Mouse (Mus musculus): ENCODE measurements around the gene Ap2a1. TPM values are rescaled to one million over a fixed set of nuclear protein-coding genes. Genes with fewer than 3 reads are reported as not detected.

Ap2a1 gene
- polyA plus RNA-seq, 1 experiment from 2014 or later: 77.5 TPM

DNA sequence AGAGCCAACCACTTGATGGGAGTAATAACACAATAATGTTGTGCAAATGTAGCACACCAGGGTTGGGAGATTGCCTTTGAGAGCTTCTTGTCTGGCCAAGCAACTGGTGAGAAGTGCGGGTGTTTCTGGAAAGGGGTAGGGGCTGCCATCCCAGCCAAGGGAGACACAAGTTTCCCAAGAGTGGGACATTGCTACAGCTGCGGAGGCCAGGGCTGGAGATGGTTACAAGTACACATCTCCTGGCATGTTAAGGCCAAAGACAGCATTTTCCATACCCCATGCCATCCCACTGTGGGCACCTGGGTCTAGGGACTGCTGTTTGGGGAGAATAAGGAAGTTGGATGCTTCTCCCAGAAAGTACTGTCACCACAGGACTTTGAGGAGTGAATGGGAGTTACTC, 76.2 kb downstream of the Ap2a1 start:
- H3K9ac ChIP-seq: 0 out of 2 replicates have a peak overlapping the region, but pooled peaks have one; percentile 69
- no peak overlapping the region for H3K4me2 ChIP-seq
- H3K9me3 ChIP-seq: no peaks in the 10 kb centered on the region
- H3K27ac ChIP-seq: no peak overlapping the region
- H3K4me1 ChIP-seq: peaks cover 64% of the 10 kb centered on the region
- peaks cover 12% of the 10 kb centered on the region for H3K36me3 ChIP-seq
- ATAC-seq (ENCODE audit: insufficient number of reproducible peaks, insufficient read depth, low FRiP score, low TSS enrichment, low read depth): no peak
- H3K27me3 ChIP-seq: no peaks in the 10 kb centered on the region
- no peak overlapping the region for H3K4me3 ChIP-seq
- 92% methylated on average over 2 of the region's 2 CpGs for whole genome bisulfite sequencing

DNA sequence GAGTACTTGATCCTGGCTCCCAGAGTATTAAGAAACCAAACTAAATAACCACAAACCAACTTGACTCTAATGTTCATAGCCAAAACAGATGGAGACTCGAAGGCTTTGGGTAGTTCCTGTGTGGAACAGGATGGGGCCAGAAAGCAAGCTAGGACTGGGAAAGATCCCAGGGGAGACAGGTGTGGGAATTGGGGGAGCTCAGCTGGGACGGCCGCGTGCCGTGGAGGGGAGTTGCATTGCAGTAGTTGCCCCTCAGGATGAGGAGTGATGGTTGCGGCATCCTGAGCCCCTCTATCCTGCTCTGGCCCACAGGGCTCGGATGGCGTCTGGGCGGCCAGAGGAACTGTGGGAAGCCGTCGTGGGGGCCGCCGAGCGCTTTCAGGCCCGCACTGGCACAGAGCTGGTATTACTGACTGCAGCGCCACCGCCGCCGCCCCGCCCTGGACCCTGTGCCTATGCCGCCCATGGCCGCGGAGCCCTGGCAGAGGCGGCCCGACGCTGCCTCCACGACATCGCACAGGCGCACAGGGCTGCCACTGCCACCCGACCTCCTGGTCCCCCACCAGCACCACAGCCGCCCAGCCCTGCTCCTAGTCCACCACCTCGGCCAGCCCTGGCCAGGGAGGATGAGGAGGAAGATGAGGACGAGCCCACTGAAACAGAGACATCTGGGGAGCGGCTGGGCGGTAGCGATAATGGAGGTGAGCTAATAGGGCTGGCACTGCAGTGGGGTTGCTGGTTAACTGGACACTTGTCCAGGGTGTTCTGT, 76.9 kb downstream of the Ap2a1 start:
- peaks cover 12% of the 10 kb centered on the region for H3K36me3 ChIP-seq
- H3K4me2 ChIP-seq: no peak overlapping the region
- H3K27me3 ChIP-seq: no peaks in the 10 kb centered on the region
- 0 out of 2 replicates have a peak overlapping the region, but pooled peaks have one; percentile 28 for H3K9ac ChIP-seq
- H3K4me1 ChIP-seq: peaks cover 64% of the 10 kb centered on the region
- H3K4me3 ChIP-seq: no peak overlapping the region; the same call in 1 of the 2 replicates
- H3K27ac ChIP-seq: no peak overlapping the region
- ATAC-seq (ENCODE audit: insufficient number of reproducible peaks, insufficient read depth, low FRiP score, low TSS enrichment, low read depth): no peak
- whole genome bisulfite sequencing: 90% methylated on average over 36 of the region's 36 CpGs
- no peaks in the 10 kb centered on the region for H3K9me3 ChIP-seq

DNA sequence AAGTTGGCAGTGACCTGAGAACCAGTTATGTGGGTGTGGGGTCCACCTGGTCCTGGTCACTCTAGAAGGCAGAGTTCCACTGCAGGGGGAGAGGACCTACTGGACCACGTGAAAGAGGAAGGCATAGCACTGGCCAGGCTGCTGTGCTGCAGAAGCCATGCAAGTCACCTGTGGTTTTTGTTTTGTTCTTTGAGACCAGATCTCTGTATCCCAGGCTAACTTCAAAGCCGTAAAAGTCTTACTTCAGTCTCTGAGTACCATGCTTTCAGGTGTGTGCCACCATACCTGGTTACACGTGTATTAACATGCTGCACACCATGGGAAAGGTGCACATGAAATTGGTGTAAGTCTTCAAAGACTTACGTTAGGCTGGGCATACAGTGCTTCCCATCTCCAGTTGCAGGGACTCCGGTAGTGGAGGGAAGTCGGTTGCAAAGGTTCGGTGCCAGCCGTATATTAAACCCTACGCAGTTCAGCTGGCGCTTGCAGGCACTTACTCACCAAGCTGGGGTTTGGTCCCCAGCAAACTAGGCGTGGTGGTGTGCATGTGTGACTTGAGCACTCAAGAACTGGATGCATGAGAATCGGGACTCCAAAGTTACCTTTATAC, 77.6 kb downstream of the Ap2a1 start:
- ATAC-seq (ENCODE audit: insufficient number of reproducible peaks, insufficient read depth, low FRiP score, low TSS enrichment, low read depth): no peak
- H3K4me1 ChIP-seq: peaks cover 65% of the 10 kb centered on the region
- no peaks in the 10 kb centered on the region for H3K27me3 ChIP-seq
- H3K9ac ChIP-seq: peak overlapping the region; percentile 83; the same call in 1 of the 2 replicates
- H3K4me3 ChIP-seq: no peak overlapping the region
- no peaks in the 10 kb centered on the region for H3K9me3 ChIP-seq
- H3K27ac ChIP-seq: no peak overlapping the region
- peak overlapping the region; percentile 91; the same call in 1 of the 2 replicates for H3K4me2 ChIP-seq
- H3K36me3 ChIP-seq: peaks cover 14% of the 10 kb centered on the region
- 88% methylated on average over 12 of the region's 12 CpGs for WGBS

DNA sequence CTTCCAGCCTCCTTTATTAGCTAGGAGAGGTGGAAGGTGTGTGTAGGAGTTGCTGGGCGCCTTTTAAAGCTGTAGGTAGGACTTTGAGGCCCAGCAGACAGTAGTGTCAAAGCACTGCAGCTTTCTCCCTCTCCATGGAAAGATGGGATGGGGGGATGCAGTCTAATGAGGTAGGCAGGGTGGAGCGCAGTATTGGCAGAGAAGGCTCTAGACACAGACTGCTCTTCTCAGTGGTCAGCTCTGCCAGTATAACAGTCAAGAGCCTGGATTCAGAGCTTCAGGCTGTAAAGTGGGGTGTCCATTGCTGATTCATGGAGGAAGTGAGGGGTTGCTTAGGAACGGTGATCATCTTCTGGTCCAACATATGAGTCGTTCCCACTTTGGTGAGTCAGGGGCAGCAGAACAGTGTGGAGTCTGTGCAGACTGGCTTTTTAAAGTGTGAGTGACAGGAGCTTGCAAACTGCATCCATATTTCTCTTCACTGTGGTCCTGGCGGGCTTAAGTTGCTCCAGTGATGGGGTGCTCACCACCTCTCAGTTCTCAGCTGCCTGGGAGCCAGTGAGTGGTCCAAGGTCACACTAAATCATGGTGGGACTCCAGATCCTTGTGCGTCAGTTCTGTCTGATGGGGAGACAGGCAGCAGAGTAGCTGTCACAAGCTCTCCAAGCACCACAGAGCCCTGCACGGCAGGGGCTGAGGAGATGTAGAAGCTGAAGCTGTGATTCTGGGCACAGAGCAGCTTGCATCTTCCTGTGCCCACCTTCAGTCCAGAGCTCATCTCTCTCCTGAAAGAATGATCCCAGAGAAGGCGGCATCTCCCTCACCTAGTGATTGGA, 78.3 kb downstream of the Ap2a1 start:
- Histone ChIP-seq H3K36me3 (peaks cover 21% of the 10 kb centered on the region), H3K4me3 (peak overlapping the region; percentile 75), H3K4me1 (peaks cover 59% of the 10 kb centered on the region), H3K27me3 (no peaks in the 10 kb centered on the region), H3K4me2 (peak overlapping the region; percentile 91), H3K9me3 (no peaks in the 10 kb centered on the region), H3K27ac (peak overlapping the region; percentile 97), H3K9ac (peak overlapping the region; percentile 83)
- 81% methylated on average over 8 of the region's 8 CpGs for WGBS
- no peak for ATAC-seq (ENCODE audit: insufficient number of reproducible peaks, insufficient read depth, low FRiP score, low TSS enrichment, low read depth)

Other genes with a start within 250 kb of the Ap2a1 start
- gene Izumo2, start 220.8 kb downstream of the Ap2a1 start, polyA plus RNA-seq (2015; fragmentation: Nextera tagmentation; extraction: Ambion mirVana): not detected in 2 replicates
- 32.2 and 35.9 TPM in 2 replicates for gene Vrk3, start 181.1 kb downstream of the Ap2a1 start, polyA plus RNA-seq (2015; fragmentation: Nextera tagmentation; extraction: Ambion mirVana)
- 2.0 and 2.3 TPM in 2 replicates for gene Zfp473, start 178.4 kb downstream of the Ap2a1 start, polyA plus RNA-seq (2015; fragmentation: Nextera tagmentation; extraction: Ambion mirVana)
- 93.5 and 100 TPM in 2 replicates for gene Nup62, start 113.4 kb downstream of the Ap2a1 start, polyA plus RNA-seq (2015; fragmentation: Nextera tagmentation; extraction: Ambion mirVana)
- gene Il4i1, start 113.1 kb downstream of the Ap2a1 start, polyA plus RNA-seq (2015; fragmentation: Nextera tagmentation; extraction: Ambion mirVana): 1.7 and 2.2 TPM in 2 replicates
- gene Atf5, start 112.8 kb downstream of the Ap2a1 start, polyA plus RNA-seq (2015; fragmentation: Nextera tagmentation; extraction: Ambion mirVana): 6.4 and 6.5 TPM in 2 replicates
- gene Akt1s1, start 80.5 kb downstream of the Ap2a1 start, polyA plus RNA-seq (2015; fragmentation: Nextera tagmentation; extraction: Ambion mirVana): 104 and 110 TPM in 2 replicates
- 83.1 and 91.0 TPM in 2 replicates for gene Tbc1d17, start 80.4 kb downstream of the Ap2a1 start, polyA plus RNA-seq (2015; fragmentation: Nextera tagmentation; extraction: Ambion mirVana)
- 30.0 and 30.7 TPM in 2 replicates for gene Pnkp, start 72.4 kb downstream of the Ap2a1 start, polyA plus RNA-seq (2015; fragmentation: Nextera tagmentation; extraction: Ambion mirVana)
- 469 and 526 TPM in 2 replicates for gene Ptov1, start 59.7 kb downstream of the Ap2a1 start, polyA plus RNA-seq (2015; fragmentation: Nextera tagmentation; extraction: Ambion mirVana)
- gene Med25, start 36.8 kb downstream of the Ap2a1 start, polyA plus RNA-seq (2015; fragmentation: Nextera tagmentation; extraction: Ambion mirVana): 107 and 111 TPM in 2 replicates
- gene Fuz, start 33.4 kb downstream of the Ap2a1 start, polyA plus RNA-seq (2015; fragmentation: Nextera tagmentation; extraction: Ambion mirVana): 26.1 and 29.7 TPM in 2 replicates
- 0.25 and 0.26 TPM in 2 replicates for gene Tsks, start 13.7 kb upstream of the Ap2a1 start, polyA plus RNA-seq (2015; fragmentation: Nextera tagmentation; extraction: Ambion mirVana)
- 32.0 and 39.1 TPM in 2 replicates for gene Cpt1c, start 45.4 kb upstream of the Ap2a1 start, polyA plus RNA-seq (2015; fragmentation: Nextera tagmentation; extraction: Ambion mirVana)
- gene Prmt1, start 57.1 kb upstream of the Ap2a1 start, polyA plus RNA-seq (2015; fragmentation: Nextera tagmentation; extraction: Ambion mirVana): 534 and 684 TPM in 2 replicates
- 92.0 and 99.7 TPM in 2 replicates for gene Irf3, start 68.2 kb upstream of the Ap2a1 start, polyA plus RNA-seq (2015; fragmentation: Nextera tagmentation; extraction: Ambion mirVana)
- 73.6 and 83.2 TPM in 2 replicates for gene Bcl2l12, start 69.2 kb upstream of the Ap2a1 start, polyA plus RNA-seq (2015; fragmentation: Nextera tagmentation; extraction: Ambion mirVana)
- gene Scaf1, start 86.9 kb upstream of the Ap2a1 start, polyA plus RNA-seq (2015; fragmentation: Nextera tagmentation; extraction: Ambion mirVana): 38.6 and 40.2 TPM in 2 replicates
- 19.7 and 23.3 TPM in 2 replicates for gene Rras, start 88.5 kb upstream of the Ap2a1 start, polyA plus RNA-seq (2015; fragmentation: Nextera tagmentation; extraction: Ambion mirVana)
- 15.2 and 15.7 TPM in 2 replicates for gene Prr12, start 123.4 kb upstream of the Ap2a1 start, polyA plus RNA-seq (2015; fragmentation: Nextera tagmentation; extraction: Ambion mirVana)
- 64.7 and 66.6 TPM in 2 replicates for gene Nosip, start 132.9 kb upstream of the Ap2a1 start, polyA plus RNA-seq (2015; fragmentation: Nextera tagmentation; extraction: Ambion mirVana)
- 23.0 and 26.0 TPM in 2 replicates for gene Prrg2, start 133.2 kb upstream of the Ap2a1 start, polyA plus RNA-seq (2015; fragmentation: Nextera tagmentation; extraction: Ambion mirVana)
- gene Rcn3, start 162.7 kb upstream of the Ap2a1 start, polyA plus RNA-seq (2015; fragmentation: Nextera tagmentation; extraction: Ambion mirVana): 375 and 376 TPM in 2 replicates
- gene Fcgrt, start 174.4 kb upstream of the Ap2a1 start, polyA plus RNA-seq (2015; fragmentation: Nextera tagmentation; extraction: Ambion mirVana): 61.6 and 65.1 TPM in 2 replicates
- 1,651 and 1,760 TPM in 2 replicates for gene Rps11, start 194.9 kb upstream of the Ap2a1 start, polyA plus RNA-seq (2015; fragmentation: Nextera tagmentation; extraction: Ambion mirVana)
- 1,453 and 1,588 TPM in 2 replicates for gene Rpl13a, start 199.3 kb upstream of the Ap2a1 start, polyA plus RNA-seq (2015; fragmentation: Nextera tagmentation; extraction: Ambion mirVana)
- 0.20 TPM in 1 of 2 replicates, not detected in the other for gene Gm45713, start 206.7 kb upstream of the Ap2a1 start, polyA plus RNA-seq (2015; fragmentation: Nextera tagmentation; extraction: Ambion mirVana)
- 1.3 and 1.7 TPM in 2 replicates for gene Flt3l, start 206.9 kb upstream of the Ap2a1 start, polyA plus RNA-seq (2015; fragmentation: Nextera tagmentation; extraction: Ambion mirVana)
- gene Pih1d1, start 224.8 kb upstream of the Ap2a1 start, polyA plus RNA-seq (2015; fragmentation: Nextera tagmentation; extraction: Ambion mirVana): 78.5 and 97.7 TPM in 2 replicates
- gene Aldh16a1, start 225.1 kb upstream of the Ap2a1 start, polyA plus RNA-seq (2015; fragmentation: Nextera tagmentation; extraction: Ambion mirVana): 43.6 and 52.0 TPM in 2 replicates
- 0.18 and 0.22 TPM in 2 replicates for gene Slc17a7, start 234.5 kb upstream of the Ap2a1 start, polyA plus RNA-seq (2015; fragmentation: Nextera tagmentation; extraction: Ambion mirVana)

Data from embryonic facial prominence, embryonic 13.5 days (tissue).